Mouse (Mus musculus) mature B cell (primary cell): ENCODE measurements around the gene Plch2.

Experiments used
- in situ Hi-C: fragments of 300-500 bp; cut with MboI; formaldehyde crosslinking; loops from 2 replicates; pipeline ENCODE4 v1.14.3; 2019

Gene Plch2

GRCm38 (mm10) chr4:155024170-155025010, 32.2 kb downstream of the Plch2 start:
- in situ Hi-C loops: no loop called here

DNA sequence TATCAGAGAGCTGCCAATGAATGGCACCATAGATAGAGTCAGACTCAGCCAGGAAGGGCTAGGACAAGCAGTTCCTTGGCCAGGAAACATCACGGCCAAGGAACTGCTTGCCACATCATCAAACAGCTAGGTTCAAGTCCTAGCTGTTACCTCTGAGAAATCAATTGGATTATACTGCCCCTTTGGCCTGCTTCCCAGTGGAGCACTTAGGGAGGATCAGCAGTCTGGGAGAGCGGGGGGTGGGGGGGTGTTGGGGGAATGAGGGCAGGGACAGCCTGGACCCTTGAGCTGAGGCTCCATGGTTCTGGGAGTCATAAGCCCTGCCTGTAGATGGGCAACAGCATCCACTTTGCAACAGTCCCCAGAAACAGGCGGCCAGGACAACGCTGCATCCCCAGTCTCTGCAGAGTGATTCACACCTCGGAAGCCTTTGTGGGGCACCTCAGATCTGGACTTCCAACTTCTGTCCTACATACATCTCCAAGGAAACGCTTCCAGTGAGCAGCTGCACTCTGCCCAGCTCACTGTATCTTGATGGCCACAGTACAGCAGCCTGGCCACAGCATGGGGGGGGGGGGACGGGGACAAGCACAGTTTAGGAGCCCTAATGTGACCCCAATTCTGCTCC, 34.2 kb downstream of the Plch2 start:
- in situ Hi-C loops: no loop called here

- in situ Hi-C loops: no loop called here
These were observed 35.8 kb downstream of the Plch2 start for GRCm38 (mm10) chr4:155020813-155021212.

GRCm38 (mm10) chr4:155020141-155020540, 36.4 kb downstream of the Plch2 start:
- in situ Hi-C loops: no loop called here

DNA sequence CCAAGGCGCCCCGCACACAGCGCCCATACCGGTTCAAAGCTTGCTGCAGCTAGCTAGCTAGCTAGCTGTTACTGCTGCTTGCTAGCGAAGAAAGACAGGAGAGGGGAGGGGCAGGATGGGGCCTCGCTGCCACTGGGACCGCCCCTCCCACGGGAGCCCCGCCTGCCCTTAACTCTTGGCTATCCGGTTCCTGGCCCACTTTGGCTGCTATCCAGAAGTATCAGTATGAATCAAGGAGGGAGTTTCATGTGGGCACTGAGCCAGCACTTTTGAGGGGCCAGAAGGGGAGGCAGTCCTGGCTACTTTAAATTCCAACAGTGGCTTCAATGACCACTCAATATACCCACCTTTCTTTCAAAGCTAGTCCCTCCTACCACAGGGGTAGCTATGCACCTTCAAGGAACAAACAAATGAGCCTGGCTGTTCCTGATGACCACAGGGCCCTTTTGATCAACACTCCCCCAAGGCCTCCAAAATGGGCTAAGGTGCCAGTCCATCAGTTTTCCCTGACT, 37.2 kb downstream of the Plch2 start:
- in situ Hi-C loops: no loop called here

- in situ Hi-C loops: no loop called here
These were observed 37.8 kb downstream of the Plch2 start for GRCm38 (mm10) chr4:155018601-155019335.

- in situ Hi-C loops: no loop called here
These were observed 38.5 kb downstream of the Plch2 start for GRCm38 (mm10) chr4:155018066-155018465.

DNA sequence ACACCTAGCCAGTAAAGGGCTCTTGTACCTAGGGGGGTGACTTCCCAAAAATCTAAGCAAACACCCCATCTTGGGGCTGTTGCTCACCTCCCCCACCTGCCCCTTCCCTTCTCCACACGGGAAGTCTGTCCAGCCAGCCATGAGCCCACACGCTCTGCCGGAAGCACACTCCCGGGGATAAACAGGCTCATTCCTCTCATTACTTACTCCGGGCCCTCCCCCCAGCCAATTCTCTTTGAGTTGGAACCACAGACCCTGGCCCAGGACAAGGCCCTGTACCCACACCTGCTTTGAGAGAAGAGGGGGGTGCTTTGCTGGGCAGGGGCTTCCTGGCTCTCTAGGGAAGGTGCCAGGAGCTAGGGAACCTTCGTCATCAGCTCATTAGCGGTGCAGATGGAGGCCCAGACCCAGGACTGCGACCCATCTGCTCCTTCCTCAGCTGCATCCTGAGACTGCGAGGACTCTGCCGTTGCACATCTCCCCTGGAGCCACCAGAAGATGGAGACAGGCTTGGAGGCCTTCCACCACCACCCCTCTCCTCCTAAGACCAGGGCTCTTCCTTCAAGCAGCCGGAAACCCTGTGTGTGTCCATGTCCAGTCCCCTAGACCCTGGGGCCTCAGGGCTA, 39.2 kb downstream of the Plch2 start:
- in situ Hi-C loops: no loop called here

DNA sequence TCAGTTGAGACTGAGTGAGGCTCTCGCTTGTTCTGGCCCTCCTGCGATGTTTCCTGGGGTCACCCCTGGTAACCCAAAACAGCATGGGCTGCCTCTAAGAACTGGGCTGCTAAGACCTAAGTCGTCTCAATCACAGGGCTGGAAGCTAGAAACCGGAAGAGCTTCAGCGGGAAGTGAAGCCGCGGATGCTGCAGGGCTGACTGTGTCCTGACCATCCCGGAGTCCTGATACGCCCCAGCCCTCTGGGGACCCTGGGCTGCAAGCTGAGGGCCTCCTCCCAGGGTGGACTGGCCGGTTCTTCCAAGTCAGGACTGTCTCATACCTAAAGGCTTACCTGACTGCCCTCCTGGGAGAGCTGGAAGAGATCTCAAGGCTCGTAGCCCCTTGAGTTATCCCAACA, 39.8 kb downstream of the Plch2 start:
- in situ Hi-C loops: no loop called here

- in situ Hi-C loops: no loop called here
These were observed 41.0 kb downstream of the Plch2 start for GRCm38 (mm10) chr4:155015550-155015949.

DNA sequence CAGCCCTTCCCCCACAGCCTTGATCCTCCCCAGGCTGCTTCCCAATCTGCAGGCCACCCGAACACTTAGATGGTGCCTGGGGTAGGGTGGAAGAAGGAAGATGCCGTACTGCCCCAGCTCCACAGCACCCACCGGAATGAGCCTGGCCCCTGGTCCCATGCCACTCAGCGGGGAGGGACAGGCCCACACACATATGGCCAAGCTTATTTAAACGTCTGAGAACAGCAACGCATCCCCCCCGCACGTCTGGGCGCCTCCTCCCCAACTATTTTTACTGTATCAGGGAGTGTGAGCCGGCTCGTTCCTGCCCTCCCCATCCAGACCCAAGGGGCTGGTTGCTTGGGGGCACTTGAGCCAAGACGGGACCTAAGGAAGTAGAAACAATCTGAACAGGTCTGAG, 41.8 kb downstream of the Plch2 start:
- in situ Hi-C loops: no loop called here

DNA sequence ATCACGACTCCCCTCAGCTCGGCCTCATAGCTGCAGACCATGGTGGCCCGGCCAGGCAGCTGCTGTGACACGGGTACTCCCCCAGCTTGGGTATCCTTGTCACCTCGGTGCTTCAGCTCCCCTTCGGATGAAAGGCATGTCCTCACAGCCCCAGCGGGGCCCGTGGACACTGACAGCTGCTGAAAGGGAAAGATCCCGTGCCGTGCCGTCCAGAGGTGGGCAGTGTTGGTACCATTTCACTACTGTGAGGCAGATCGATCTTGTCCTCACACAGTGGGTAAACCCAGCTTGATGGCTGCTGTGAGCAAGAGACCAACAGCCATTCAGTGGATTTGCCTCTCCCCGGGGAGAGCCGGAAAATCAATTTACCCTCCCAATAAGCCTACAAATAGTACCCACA, 42.3 kb downstream of the Plch2 start:
- in situ Hi-C loops: no loop called here

DNA sequence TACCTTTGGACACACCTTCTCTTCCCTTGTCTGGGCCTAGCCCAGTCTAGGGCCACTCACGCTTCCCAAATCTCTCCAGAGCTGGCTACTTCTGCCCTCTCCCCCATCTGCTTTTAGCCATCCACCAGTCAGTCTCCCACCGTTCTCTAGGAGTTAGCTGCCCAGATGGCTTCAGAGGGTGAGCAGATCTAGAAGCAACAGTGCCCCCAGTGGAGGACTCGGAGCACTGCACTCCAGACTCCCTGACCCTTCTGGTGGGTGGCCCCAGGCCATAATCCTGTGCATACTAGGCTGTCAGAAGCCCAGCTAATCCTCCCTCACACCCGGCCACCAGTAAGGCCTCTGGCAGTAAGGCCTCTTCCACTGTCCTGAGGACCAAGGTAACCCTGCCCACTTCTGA, 43.8 kb downstream of the Plch2 start:
- in situ Hi-C loops: no loop called here

DNA sequence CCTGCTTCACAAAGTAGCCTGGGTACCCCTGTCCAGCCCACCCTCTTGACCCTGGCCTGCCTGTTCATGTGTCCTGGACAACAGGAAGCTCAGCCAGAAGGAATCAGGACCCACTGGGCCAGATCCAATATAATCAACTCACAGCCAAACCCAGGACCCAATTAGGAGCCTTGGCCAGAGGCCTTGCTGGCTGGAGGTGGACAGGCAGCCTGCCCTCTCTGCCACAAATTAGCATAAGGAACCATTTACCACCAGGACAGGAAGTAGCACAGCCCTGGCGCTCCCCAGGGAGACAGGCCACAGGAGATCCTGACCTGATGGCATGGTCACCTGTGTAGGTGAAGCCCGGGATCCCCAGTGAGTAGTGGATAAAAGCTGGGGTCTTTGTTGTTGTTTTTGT, 44.5 kb downstream of the Plch2 start:
- in situ Hi-C loops: no loop called here

- in situ Hi-C loops: no loop called here
These were observed 45.1 kb downstream of the Plch2 start for GRCm38 (mm10) chr4:155011312-155012025.

GRCm38 (mm10) chr4:155010870-155011269, 45.7 kb downstream of the Plch2 start:
- in situ Hi-C loops: no loop called here

DNA sequence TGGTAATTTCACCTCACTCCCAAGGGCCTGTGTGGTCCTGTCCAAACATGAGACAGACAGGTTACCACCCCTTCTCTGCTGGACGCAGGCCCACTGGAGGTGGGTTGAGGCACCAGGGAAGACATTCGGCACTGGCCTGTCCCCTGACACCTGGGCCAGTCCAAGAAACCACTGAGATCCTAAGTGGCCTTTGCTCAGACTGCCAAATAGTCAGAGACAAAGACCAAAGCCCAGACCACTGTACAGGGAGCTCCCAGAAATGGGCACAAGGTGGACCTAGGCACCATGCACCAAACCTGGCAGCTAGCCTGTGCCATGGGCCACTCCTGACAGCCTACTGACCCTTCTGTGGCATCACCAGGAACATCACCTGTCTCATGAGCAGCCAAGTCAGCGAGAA, 47.4 kb downstream of the Plch2 start:
- in situ Hi-C loops: no loop called here

DNA sequence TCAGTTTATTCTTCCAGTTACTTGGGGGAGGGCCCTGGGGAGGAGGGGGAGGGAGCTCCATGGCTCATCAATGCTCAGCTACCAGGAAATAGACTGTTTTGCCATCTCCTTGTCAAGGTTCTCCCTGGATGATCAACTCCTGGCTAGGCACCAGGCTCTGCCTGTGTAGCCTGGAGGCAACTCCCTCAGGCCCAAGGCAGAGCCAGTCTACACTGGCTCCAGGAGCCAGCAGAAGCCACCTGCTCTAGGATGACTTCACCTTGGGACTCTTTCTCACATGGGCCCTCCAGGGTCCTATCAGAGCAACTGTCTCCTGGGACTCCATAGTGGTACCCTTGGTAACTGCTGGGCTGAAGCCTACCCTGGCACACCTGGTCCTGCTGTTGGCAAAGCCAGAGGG, 48.5 kb downstream of the Plch2 start:
- in situ Hi-C loops: no loop called here

DNA sequence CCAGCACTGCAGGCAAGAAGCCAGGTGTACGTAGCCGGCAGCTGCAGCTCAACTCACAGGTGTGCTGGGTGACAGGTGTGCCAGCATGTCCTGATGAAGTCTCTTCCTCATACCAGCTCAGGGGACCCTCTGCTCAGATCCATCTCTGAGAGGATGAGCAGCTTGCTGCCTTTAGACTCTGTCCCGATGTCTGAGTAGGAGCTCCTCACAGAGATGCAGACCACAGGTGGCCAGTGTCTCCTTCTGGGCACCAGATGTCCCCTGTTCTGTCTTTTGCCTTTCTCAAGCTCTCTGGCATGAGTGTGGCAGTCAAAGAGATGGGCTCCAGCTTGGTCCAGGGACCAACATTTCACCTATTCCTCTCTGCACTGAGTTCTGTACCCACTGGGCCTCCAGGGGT, 48.9 kb downstream of the Plch2 start:
- in situ Hi-C loops: no loop called here

GRCm38 (mm10) chr4:155006296-155006695, 50.3 kb downstream of the Plch2 start:
- in situ Hi-C loops: no loop called here

GRCm38 (mm10) chr4:155005278-155005677, 51.3 kb downstream of the Plch2 start:
- in situ Hi-C loops: no loop called here

DNA sequence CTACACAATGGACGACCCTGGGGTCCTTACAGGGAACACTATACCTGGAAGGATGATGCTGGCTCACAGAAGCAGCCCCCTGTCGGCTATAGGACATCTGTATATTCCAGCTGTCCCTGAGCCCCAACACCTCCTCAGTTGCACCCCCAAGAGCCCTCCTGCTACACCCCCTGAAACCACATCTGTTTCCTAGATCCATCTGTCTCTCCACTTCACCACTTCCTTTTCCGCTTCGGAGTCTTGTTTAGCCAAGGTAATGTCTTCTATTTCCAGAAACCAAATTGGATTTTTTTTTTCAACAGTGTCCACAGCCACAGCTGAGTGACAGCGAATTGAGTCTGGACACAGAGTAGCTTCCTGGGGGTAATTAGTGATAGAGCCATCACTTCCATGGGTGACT, 57.2 kb downstream of the Plch2 start:
- in situ Hi-C loops: no loop called here
